Mouse (Mus musculus): ENCODE results near the gene Cenpt.
A peak's percentile ranks its signal among the peaks of the same experiment; 100 is the strongest.

Gene Cenpt

GRCm38 (mm10) chr8:105805964-105806363 lies 47.1 kb downstream of the Cenpt start:
- DNase-seq (ENCODE audit: low spot score in 2 of 2): no peak

- DNase-seq (ENCODE audit: low spot score in 2 of 2): no peak
These were observed 47.7 kb downstream of the Cenpt start for GRCm38 (mm10) chr8:105805346-105805745.

- DNase-seq (ENCODE audit: low spot score in 2 of 2): no peak
These were observed 48.3 kb downstream of the Cenpt start for GRCm38 (mm10) chr8:105804797-105805196.

GRCm38 (mm10) chr8:105801153-105801904 lies 51.7 kb downstream of the Cenpt start:
- DNase-seq (ENCODE audit: low spot score in 2 of 2): no peak

- DNase-seq (ENCODE audit: low spot score in 2 of 2): peak; percentile 71 to 81
These were observed 53.8 kb downstream of the Cenpt start for GRCm38 (mm10) chr8:105799091-105799812.

GRCm38 (mm10) chr8:105798408-105798807 lies 54.7 kb downstream of the Cenpt start:
- DNase-seq (ENCODE audit: low spot score in 2 of 2): no peak

GRCm38 (mm10) chr8:105795785-105796184 lies 57.3 kb downstream of the Cenpt start:
- no peak for DNase-seq (ENCODE audit: low spot score in 2 of 2)

Data from urinary bladder, postnatal 4 days (tissue).